Mouse (Mus musculus): ENCODE data around the gene Fancg. TPM values are rescaled to one million over a fixed set of nuclear protein-coding genes. Genes with fewer than 3 reads are reported as not detected.
A peak's percentile ranks its signal among the peaks of the same experiment; 100 is the strongest.
"Not testable (repeated sequence)": the region's sequence is repeated elsewhere in the genome, so short reads cannot be mapped to it uniquely, and the experiment has no call there.

Fancg gene
- total and polyA plus RNA-seq, 3 experiments, result 7.7 to 13.5 (median 8.9) TPM

DNA sequence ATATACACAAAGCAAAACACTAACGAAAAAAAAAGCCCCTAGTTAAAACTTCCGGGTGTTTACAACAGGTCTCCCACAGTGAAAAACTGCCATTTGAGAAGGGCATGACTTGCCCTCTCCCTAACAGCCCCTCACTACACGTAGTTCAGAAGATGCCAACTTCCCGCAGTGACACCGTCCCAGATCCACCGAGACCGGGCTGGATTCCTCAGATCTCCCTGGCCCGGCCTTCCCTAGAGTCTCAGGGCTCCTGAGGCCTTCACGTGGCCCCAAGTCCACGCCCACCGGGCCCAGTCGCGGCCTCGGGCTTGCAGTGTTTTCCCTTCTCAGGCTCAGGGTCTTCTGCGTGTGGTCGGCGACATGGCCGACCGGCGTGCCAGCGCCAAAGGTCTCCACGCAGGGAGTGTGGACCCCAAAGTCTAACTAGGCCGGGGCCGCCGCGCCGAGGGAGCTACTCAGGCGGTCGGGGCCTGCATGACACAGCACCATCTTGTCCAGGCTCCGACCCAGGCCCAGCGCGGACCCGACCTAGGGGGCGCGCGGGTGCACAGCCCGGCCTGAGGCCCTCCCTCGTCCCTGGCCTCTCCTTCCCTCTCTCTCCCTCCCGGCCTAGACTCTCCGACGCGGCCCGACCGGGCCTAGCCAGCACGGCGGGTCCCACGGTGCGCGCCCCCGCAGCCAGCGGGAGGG is 10.7 kb downstream of the Fancg start:
- DNase-seq, result peak; percentile 91

DNA sequence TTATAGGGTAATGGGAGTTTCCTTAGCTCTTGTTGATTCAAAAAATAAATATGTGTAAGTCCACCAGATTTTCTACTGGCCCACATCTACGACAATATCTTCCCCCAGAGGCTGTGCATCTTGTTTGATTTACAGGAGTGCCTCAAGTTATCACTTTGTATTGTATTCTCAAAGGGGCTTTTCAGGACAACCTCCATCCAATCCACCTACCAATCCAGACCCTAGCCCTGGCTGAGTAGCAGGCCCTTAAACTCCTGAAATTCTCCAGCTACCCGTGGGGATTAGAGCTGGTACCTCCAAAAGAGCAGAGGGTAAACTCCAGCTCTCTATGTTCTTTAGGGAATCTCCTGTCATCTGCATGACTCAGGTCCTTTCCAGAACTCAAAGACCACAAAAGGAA is 12.3 kb downstream of the Fancg start:
- no peak for DNase-seq

DNA sequence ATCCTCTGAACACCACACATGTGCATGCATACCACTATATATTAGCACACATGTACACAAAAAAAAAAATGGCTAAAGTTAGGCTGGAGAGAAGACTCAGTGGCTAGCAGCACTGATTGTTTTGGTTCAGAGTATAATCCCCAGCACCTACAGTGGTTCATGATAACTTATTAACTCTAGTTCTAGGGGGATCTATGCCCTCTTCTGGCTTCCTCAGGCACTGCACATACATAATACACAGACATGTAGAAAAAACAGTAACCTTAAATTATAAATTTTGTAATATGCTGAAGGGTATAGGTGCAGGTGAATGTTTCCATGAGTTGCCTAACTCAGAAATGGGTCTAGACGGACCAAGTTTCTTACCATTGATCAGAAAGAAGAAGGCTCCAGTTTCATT is 22.0 kb downstream of the Fancg start:
- DNase-seq, result no peak

DNA sequence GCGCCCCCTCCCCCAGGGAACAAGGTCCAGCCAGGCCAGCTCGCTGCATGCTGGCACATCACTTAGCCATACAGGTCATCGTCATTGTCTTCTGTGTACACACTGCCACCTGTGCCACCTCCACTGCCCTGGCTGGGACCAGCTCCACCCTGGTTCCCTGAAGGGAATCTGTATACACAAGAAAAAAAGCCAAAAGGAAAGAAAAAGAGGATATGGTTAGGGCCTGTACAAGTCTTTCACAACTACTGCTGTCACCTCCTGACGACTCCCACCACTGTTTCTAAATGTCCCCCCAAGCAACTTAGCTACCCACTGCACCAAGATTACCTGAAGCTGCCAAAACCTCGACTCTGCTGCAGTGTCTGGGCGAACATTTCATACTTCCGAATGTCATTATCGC is 29.8 kb downstream of the Fancg start:
- DNase-seq, result not testable (repeated sequence)

DNA sequence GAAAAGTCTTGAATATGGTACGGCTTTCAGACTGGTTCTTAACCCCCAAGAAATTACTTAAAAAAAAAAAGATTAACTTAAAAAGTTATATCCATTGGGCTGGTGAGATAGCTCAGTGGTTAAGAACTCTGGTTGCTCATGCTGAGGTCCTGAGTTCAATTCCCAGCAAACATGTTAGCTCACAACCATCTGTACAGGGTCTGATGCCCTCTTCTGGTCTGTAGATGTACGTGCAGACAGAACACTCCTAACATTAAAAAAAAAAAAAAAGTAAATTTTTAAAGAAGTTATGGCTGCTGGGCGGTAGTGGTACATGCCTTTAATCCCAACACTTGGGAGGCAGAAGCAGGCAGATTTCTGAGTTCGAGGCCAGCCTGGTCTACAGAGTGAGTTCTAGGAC is 32.2 kb downstream of the Fancg start:
- DNase-seq, result no peak

DNA sequence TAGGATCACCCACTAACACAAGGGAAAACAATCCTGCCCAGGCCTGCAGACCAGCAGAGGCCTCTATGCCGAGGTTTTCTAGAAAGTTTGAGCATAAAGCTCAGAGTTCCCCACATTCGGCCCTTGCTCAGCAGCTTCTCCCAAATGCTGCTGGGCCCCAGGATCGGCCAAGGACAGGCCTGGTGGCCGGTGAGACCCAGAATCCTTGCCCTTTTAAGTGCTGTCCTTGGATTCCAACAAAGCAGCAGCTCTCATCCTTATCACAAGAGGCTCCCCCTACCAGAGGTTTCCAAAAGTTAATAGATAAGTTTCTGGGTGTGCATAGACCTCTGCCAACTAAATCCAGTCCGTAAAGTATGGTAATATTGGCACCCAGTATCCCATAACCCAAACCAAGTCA is 36.4 kb downstream of the Fancg start:
- peak; percentile 23 for DNase-seq

DNA sequence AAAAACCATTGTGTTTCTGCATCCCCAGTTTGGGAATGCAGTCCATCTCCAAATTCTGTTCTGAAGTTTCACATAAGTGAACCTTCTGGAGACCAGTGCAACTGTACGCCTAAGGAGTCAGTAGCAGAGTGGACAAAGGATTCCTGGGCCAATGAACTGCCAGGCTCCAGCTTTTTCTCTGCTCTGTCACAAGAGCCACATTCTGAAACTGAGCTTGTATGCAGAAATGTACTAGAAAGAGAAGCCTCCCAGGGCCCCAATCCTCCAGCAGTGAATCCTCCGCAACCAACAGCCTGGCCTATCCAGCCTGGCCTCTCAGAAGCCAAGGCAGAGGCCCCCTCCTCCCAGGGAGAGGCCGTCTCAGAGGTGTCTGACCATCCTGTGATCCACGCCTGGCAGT is 37.4 kb downstream of the Fancg start:
- DNase-seq, result no peak

DNA sequence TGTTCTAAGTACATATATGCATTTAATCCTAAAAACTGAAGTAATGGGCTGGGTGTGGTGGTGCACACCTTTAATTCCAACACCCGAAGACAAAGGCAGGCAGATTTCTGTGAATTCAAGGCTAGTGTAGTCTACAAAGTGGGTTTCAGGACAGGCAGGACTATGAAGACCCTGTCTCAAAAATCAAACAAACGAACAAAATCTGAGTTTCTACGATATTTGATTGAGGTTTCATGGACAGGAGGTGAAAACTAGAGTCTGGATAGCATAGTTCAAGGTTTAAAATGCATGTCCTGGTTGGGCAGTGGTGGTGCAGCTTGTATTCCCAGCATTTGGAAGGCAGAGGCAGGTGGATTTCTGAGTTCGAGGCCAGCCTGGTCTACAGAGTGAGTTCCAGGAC is 41.0 kb downstream of the Fancg start, which contains the start of gene 1700022I11Rik:
TSS of gene 1700022I11Rik (plus strand) at position 301 of the 400 bp plus-strand sequence.
- DNase-seq, result no peak

DNA sequence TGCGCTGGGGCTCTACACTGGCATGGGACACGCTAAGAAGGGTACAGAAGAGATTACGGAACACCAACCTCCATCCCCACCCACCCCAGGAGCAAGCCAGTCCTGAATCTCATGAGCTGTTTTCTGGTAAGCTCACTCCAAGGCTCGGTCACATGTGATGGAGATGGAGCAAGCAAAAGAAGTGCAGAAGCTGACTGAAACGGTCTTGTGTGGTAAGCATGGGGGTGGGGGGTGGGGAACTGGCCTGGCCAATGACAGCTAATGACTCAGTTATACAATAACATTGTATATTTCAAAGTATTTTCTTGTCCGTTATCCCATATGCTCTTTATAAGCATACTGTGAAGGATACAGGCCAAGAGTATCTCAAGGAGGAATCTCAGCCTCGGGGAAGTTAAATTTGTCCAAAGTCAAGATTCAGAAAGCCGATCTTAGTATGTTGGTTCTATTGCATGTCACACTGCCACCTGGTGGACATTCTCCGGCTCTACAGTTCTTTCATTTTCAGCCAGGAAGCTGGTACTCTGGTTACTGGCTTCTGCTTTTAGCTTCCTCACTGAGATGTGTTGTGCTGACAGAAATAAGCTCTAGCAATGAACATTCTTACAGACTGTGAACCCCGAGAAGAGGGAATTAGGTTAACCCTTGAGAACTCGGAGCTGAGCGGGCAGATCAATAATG is 45.1 kb downstream of the Fancg start:
- peak; percentile 28 for DNase-seq

DNA sequence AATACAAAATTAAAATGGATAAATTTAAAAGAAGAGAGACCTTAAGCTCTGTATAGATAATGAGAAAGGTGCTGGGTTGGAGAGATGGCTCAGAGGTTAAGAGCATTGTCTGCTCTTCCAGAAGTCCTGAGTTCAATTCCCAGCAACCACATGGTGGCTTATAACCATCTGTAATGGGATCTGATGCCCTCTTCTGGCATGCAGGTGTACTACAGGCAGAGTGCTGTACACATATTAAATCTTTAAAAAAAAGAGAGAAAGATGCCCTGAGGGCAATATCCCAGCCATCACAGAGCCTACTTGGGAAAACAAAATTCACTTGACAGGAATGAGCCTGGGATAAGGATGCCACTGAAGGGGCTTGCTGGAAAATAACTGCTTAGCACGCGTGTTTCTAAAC is 46.8 kb downstream of the Fancg start:
- DNase-seq, result no peak

DNA sequence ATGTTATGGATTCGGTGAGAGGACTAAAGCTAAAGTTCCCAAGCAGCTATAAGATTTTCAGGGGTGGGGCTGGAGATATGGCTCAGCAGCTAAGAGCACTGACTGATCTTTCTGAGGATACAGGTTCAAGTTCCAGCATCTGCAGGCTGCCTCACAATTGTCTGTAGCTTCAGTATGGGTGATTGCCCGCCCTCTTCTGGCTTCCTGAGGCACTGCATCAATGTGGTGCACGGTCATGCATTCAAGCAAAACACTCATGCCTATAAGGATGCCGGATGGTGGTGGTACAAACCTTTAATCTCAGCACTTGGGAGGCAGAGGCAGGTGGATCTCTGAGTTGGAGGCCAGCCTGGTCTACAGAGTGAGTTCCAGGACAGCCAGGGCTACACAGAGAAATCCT is 48.7 kb downstream of the Fancg start:
- DNase-seq, result peak; percentile 50

DNA sequence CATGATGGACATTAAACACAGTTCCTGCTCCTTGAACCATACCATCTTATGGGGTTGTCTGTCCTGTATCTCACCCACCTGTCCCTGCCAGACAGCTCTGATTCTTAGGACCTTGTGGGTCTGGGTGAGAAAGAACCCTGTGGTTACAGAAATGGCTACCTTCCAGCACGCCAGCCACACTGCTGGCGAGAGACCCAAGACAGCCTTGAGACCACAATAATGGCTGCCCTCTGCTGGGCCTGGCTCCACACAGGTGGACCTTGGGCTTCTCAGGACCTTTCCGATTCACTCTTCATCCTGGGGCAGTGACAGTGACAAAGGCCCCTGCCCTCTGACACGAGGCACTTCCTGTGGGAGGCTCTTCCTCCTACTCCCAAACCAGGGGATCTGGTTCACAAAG is 50.9 kb downstream of the Fancg start:
- no peak for DNase-seq

DNA sequence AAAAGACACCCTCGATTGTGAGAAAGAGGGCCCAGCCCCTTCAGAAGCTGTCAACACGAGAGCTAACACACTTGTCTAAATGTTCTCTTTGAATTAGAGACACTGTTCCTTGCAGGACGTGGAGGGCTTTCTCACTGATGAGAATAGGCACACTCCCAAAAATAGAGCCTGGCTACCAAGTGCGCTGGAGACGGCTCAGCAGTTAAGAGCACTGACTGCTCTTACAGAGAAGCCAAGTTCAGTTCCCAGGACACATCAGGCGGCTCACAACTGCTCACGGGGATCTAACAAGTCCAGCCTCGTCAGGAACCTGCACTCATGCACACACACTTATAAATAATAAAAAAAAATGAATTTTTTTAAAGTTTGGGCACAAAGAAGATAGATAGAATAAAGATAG is 51.4 kb downstream of the Fancg start:
- DNase-seq, result no peak

DNA sequence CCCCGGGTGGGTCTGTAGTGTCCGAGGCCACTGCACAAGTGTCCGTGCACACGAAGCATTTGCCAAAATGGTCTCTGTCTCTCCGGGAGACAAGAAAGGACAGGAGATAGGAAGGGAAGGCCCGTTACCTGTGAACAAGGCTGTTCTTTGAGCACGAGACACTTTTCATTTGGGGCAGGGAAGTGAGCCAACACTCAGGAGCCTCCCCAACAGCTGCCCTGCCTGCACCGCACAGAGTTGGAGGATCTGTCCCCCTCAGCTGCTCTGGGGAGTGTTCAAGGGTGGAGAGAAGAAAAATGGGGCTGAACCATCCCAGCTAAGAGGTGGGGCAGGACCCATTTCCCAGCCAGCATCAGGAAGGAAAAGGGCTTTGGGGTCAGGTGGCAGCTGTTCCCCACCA is 52.3 kb downstream of the Fancg start:
- no peak for DNase-seq

DNA sequence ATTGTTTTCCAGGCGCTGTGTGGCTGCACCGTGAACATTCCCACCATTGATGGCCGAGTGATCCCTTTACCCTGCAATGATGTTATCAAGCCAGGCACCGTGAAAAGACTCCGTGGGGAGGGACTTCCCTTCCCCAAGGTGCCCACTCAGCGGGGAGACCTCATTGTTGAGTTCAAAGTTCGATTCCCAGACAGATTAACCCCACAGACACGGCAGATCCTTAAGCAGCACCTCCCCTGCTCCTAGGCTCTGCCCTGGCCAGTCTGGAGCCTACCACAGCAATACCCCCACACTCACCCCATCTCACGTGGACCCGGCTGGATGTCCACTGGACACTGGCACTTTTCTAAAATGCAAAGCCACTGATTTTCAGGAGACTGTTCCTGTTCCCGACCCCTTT is 53.0 kb downstream of the Fancg start:
- DNase-seq, result no peak

DNA sequence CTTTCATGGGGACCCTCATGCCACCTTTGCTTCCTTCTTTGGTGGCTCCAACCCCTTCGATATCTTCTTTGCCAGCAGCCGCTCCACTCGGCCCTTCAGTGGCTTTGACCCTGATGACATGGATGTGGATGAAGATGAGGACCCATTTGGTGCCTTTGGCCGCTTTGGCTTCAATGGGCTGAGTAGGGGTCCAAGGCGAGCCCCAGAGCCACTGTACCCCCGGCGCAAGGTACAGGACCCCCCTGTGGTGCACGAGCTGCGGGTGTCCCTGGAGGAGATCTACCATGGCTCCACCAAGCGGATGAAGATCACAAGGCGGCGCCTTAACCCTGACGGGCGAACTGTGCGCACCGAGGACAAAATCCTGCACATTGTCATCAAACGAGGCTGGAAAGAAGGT is 53.7 kb downstream of the Fancg start:
- no peak for DNase-seq

DNA sequence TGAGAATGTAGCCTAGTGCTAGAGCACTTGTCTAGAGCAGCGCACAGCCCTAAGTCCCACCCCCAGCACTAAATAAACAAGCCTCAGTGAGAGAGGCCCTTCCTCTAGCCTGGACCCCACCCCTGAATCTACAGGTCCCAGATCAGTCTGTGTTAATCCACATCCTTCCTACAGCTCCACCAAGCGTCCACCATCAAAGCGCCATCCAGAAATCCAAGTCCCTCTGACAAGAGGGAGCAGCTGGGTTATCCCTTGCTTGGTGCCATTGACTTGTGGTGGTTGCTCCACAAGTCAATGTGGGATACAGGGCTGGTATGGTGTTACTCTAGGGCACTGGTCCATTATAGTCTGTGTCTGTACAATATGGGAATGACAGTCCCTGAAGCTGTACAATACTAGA is 55.1 kb downstream of the Fancg start:
- DNase-seq, result no peak

DNA sequence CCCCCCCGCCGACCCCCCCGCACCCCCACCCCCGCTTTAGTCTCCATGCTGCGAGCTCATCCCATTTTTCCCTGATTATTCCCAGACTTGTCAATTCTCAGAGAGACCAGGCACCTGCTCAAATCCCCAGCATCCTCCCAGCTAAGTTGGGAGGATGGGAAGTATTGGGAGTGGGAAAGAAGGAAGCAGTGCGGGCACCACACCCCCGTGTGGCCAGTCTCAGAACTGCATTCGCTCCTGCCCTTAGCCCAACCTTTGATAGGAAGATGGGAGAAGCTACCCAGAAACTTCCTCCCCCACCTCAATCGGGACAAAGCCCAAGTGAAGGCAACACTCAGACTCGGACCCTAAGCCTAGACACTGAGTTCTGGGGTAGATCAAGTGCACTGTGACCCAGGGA is 56.0 kb downstream of the Fancg start:
- DNase-seq, result peak; percentile 61

DNA sequence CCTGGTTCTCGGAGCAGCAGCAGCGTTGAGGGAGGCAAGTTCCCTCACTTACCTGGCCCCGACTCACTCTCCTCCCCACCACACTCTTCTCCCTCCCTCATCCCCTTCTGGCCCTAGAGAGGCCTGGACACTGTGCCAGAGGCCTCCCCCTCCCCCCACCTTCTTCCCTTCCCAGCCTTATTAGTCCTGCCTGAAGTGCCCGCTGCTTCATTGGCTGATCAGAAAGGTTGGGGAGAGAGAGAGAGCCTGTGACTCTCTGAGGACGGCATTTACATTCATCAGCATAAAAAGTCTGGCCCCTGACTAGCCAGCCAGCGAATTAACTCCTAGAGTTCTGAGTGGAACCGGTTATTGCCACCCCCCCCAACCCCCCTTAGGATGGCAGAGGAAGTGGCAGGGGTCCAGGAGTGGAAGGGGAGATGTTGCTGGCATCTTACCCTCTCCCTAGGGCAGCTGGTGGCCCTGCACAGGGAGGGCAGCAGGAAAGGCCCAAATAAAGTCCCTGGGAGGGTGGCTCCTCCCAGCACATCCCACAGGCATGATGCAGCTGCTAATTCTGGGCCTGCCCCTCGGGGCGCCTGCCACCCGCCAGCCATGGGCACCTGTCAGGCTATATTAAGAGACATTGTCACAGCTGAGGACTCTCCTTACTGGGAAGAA is 56.7 kb downstream of the Fancg start:
- DNase-seq, result no peak

DNA sequence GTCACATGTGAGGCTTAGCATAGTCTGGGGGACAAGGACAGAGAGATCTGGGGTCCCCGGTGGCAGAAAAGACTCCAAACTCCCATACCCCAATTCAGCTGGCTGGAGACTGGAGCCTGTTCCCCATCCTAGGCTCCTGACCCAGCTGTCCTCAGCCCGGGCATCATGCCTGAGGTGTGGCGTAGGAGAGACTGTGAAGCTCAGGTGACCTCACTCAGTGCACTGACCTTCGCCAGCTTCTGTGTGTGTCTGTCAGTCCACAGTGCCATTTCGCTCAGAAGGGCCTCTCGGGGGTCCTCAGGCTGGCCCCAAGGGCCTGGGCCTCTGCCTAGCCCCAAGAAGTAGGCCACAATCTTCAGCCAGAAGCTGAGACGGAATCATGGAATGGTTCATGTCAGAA is 57.7 kb downstream of the Fancg start:
- DNase-seq, result no peak

Measured in adrenal gland, adult 2 months (tissue).